Mouse (Mus musculus): ENCODE data around the gene Sec61a2.
A peak's percentile ranks its signal among the peaks of the same experiment; 100 is the strongest.

Sec61a2 gene

DNA sequence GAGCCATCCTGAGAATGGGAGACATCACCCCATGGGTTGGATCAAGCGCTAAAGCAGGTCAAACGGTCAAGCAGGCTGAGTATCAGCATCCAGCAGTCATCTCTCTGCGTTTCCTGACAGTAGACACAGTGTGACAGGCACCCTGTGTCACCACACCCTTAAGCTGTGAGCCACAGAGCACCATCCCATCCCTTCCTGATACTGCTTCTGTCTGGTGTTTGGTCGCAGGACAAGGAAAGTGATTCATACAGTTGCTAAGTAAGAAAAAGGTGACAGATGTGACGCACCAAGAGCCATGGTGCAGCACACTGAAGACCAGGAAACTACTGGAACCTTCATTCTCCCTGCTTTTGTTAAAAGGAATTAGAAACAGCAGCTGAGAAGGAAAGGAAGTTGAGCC lies 6.4 kb downstream of the Sec61a2 start:
- DNase-seq (ENCODE audit: low spot score in 2 of 2) = no peak

DNA sequence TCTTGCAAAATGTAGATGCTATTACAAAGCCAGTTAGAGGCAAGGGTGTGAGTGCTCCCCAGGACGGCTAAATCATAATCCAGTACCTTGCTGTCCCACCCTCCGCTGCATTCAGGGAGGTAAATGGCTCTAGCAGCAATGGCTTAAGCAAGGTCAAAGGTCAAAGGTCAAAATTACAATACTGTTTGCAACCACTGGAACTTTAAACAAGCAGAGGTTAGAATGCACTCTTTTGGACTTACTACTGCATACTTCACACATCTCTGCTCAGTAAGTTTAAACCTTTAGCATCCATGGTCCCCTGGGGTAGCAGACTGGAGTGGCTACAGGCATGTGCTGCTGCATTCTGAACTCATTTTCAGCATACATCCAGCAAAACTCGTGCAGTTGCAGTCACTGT lies 17.8 kb downstream of the Sec61a2 start:
- no peak for DNase-seq (ENCODE audit: low spot score in 2 of 2)

DNA sequence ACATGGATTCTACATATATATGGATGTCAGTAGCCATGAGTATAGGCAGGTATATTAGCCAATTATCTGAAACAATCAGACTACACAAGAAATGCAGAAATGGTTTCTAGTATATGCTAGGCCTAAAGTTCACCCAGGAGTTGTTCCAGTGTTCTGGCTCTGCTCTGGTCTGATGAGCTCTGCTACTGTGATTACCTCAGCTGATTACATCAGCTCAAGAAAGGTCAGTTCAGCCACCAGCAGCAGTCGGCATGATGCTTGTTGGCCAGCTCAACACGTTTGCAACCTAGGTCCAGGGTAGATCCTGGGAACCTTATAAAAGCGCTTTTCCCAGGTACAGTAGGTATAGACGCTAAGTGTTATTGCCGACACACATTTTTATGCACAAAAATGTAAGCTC lies 25.5 kb downstream of the Sec61a2 start:
- no peak for DNase-seq (ENCODE audit: low spot score in 2 of 2)

DNA sequence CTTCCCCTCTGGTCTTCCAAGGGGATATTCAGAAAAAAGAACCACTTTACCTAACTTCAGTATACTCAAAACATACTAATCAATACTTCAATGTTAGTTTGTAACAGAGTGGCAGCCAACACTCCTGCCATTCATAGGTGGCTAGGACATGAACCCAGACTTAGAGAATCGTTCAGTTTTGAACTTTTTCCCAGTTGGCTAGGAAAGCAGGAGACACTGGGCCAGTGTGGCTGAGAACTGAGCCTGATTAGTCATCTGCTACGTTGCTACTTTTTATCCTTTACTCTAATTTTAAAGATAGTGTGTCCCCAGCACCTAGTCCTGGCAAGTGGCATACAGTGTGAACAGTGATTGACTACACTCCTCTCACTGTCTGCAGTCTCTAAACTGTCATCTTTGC lies 27.6 kb downstream of the Sec61a2 start:
- DNase-seq (ENCODE audit: low spot score in 2 of 2) = no peak

DNA sequence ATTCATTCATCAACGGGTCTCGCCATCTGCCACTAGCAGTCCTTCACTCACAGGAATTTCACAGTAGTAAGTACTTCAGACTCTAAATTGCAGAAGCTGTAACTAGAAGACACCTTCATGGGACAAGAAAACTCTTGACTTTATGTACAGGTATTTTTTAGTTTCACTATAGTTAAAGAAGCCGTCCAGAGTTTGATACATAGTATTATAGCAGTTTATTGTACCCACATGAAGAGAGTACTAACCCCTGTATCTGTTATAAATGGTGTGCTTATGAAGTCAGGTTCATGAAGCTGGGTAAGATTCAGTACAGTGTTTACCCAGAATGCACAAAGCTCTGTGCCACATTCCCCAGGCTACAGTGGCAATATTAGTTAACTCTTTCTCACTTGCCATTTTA lies 32.4 kb downstream of the Sec61a2 start, which contains the start of gene Gm13199:
Gene Gm13199 (minus strand): TSS at position 101 of the 400 bp plus-strand sequence.
- no peak for DNase-seq (ENCODE audit: low spot score in 2 of 2)

DNA sequence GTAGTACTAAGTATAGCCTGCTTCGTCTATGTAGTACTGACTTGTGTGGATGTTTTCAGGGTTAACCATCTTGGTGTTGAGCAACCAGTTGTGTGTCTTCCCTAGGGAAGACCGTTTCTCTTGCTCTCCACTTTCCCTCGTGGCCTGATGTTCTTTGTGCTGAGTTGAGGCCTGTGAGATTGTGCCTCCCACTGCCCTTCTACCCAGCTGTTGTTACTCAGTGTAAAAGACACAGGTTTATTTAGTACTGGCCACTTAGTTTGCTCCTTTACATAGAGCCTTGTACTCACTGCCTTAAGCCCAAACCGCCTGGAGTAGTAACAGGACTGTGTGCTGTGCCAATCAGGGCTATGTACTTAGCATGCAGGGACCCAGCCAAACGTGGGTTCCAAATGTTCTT lies 43.4 kb downstream of the Sec61a2 start:
- DNase-seq (ENCODE audit: low spot score in 2 of 2) = no peak

DNA sequence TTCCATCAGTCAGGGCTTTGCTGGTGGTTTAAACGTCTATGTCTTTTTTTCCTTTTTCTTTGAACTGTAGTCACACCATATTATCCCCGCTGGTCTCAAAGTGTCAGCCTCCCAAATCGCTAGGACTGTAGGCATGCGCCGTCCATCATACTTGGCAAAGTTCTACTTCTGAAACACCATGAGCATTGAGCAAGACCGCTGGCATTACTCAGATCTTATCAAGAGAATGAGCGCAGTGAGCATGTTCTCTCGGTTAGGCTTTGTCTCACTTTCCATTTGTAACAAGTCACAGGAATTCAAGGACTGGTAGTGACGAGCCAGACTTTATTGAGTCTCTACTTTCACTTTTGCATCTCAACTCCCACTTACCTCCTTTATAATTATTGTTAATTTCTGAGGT lies 44.1 kb downstream of the Sec61a2 start:
- DNase-seq (ENCODE audit: low spot score in 2 of 2) = no peak

DNA sequence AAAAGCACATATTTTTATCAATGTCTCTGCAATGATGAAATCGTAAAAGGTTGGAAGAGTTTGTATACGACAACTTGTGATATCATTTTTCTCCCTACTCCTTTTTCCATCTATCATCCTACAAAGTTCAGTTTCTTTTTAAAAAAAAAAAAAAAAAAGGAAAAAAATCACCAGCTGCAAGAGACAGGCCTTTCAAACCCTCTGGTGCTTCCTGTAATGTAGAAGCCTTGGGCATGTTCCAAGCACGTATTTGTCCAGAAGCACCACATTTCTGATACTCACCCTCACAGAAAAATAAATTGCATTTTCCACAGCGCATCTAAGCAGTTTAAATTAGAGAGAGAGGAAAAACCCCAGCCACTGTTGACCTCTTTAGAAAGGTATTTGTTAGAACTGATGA lies 49.4 kb downstream of the Sec61a2 start:
- DNase-seq (ENCODE audit: low spot score in 2 of 2) = no peak

DNA sequence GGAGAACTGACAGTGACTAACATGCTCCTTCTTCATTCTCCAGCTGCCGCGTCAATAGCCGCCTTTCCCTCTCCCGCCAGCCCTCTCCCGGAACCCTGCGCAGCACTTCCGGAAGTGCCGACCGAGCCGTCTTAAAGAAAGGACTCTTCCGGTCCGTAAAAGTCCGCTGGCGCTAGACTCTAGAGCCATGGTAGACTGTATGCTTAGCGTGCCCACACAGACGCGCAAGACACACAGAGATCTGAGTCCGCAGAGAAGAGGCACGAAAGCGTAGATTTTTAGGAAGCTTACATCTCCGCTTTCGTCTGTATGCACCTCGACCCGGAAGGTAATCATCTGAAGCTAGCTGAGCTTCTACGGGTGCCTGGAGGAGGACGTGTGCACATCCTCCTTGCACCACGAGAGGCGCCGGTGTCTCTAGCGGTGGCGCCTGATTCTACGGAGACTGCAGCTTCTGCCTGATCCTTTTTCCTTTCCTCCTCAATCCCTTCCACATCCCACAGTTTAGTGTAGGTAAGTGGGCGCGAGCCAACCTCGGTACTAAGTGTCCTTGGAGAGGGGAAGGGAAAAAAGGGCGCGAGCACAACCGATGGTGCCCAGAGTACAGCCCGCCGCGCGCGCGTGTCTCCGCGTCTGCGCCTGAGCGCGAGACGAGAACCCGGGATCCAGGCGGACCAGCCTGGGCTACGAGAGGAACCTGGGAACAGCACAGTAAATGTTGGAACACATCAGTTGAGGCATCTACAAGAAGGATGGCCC lies 50.2 kb downstream of the Sec61a2 start, which contains the start of the genes Nudt5 and Cdc123:
Gene Nudt5 (plus strand): TSS at position 147 of the 759 bp plus-strand sequence.
Gene Cdc123 (minus strand): TSS at position 292 of the 759 bp plus-strand sequence.
- DNase-seq (ENCODE audit: low spot score in 2 of 2) = peak; percentile 76 to 79

DNA sequence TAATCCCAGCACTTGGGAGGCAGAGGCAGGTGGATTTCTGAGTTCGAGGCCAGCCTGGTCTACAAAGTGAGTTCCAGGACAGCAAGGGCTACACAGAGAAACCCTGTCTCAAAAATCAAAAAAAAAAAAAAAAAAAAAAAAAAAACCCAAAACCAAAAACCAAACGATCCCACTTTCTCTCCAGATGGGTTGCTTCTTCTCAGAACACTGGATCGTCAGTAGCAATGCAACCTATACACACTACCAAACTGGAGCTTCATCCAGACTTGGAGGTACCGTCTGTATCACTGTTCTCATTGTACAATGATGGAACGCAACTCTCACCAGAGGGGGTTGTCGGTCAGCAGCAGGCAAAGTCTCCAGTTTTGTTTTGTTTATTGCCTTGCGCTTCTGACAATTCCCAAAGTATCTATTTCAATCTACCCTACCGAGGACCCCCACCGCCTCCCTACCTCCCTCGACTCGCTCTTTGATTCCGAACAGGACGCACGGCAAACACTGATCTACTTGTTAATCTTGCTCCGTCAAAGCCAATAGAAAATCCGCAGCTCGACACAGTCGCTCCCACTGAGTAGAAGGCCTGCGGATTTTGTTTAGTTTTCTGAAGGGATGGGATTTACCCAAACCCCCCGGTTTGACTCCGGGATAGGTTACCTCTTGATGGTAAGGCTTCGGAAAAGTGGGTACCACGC lies 50.9 kb downstream of the Sec61a2 start:
- no peak for DNase-seq (ENCODE audit: low spot score in 2 of 2)

DNA sequence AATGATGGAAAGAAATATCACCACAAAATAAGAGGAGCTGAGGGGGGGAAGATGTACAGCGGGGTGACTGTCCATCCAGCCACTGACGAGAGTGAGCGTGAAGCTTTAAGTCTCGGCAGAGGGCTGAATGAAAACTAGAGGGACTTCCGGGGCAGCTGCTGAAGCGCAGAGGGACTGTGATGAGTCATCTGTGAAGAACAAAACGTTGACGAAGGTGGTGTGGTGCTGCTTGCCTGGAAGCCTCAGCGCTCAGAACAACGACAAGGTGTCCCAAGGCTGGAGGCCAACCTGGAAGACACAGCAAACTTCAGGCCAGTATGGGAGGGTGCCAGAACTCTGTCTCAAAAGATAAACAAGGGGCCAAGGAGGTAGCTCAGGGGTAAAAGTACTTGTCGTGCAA lies 54.4 kb downstream of the Sec61a2 start:
- no peak for DNase-seq (ENCODE audit: low spot score in 2 of 2)

DNA sequence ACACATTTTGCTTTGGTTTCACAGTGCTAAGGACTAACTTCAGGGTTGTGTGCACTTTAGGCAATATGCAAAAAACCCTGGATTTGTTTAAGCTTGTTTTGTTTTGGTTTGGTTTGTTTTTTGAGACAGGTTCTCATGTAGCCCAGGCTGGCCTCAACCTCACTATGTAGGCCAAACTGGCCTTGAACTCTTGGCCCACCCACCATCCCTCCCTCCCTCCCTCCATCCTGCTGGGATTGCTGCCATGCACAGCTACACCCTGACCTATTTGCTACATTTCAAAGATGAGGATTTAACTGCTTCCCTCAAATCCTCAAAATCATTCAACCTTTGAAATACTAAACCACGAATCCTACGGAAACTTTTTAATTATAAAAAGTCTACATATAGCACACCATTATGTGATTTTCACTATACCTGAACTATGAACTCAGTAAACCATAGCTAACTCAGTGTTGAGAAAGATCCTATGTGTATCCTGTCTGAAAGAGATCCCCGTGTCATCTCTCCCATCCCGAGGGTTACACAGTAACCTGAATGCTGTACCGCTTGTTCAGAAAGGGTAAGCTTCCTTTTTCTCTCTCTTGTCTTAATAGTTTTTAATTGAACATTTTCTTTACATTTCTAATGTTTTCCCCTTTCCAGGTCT lies 69.8 kb downstream of the Sec61a2 start:
- no peak for DNase-seq (ENCODE audit: low spot score in 2 of 2)

DNA sequence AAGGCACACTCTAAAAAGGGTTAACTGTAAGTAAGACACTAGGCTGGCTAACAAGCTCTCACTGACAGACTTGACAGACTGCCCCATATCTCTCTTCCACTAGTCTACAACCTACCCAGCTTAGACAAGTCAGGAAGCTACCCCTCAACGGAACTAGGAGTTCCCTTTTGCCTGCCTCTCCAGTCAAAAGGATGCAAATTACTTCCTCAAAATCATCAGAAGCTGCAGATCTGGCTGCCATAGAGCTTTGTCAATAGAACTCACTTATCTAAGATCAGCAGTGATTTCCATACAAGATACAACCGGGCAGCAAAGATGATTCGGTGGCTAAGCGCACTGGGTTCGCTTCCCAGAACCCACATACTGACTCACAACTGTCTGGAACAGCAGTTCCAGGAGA lies 70.5 kb downstream of the Sec61a2 start:
- DNase-seq (ENCODE audit: low spot score in 2 of 2) = no peak

DNA sequence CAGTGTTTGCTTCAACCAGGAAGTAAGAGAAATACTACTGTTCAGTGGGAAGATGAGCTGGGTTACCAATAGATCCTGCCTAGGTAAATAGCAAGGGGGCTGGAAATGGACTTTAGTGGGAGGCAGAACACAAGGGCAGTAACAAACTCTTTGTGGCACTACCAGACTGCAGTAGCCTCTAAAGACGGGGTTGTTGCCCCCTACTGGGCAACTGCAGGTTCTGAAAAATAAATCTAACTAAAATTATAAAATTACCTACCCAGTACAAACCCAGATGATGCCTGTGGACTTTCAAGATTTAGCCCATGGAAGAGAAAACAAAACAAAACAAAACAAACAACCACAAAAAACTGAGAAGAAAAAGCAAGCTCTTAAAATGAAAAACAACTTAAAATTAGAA lies 71.0 kb downstream of the Sec61a2 start:
- no peak for DNase-seq (ENCODE audit: low spot score in 2 of 2)

DNA sequence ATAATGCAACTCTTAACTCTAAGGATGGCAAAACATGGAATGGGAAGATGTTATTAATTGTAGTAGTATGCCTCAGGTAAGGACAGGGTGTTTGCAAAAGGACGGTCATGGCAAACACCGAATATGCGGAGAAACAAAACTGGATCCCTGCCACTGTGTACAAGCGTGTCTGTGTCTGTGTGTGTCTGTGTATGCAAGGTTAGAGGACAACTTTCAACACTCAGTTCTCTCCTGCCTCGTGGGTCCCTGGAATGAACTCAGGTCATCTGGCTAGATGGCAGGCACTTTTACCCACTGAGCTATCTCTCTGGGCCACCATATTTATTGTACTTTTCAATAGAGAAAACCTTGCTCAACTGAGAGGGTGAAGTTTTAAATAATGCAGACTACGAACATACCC lies 72.8 kb downstream of the Sec61a2 start:
- no peak for DNase-seq (ENCODE audit: low spot score in 2 of 2)

DNA sequence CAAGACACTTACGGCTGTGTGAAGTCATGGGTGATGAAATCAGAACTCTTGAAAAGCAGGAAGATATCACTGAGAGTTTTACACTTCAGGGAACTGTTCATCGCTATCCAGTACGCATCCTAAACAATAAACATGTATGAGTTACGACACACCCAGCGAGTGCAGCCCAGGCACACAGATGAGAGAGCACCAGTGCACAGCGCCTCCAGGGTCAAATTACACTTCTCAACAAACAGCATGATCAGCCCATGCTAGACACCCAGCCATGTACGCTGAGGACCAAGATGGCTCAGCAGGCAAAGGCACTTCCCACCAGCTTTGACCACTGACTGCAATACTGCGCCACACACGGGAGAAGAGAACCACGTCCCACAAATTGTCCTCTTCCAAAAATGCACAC lies 74.0 kb downstream of the Sec61a2 start:
- no peak for DNase-seq (ENCODE audit: low spot score in 2 of 2)

Data from thymus, postnatal 10 days (tissue).